Mouse (Mus musculus): Measurements from ENCODE around the gene Fbxo11.

The Fbxo11 gene

DNA sequence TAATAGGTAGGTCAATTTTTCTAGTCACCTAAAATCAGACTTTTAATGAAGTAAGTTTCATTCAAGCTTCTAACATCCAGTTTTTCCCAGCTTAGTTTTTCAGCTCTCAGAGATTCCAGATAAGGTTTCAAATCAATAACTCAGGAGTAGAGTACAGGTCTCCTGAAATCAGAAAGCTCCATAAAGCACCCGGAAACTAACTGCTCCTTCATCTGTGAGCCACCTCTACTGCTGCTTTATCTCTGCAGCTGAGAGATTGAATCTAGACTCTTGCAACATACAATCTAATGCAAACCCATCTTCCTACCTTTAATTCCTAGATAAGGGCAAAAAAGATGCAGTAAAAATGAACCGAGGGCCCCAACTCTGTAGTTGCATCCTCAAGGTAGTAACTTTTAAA is 14.8 kb downstream of the Fbxo11 start:
- ChIA-PET CTCF (interaction anchor here in 1 of 4 experiments (0.6 kb wide), 1 partner anchor 449 kb away, joined by 3 read pairs; no protein-coding TSS in a partner anchor), POLR2A (interaction anchor here in 1 of 4 experiments (0.9 to 2.9 kb wide), 4 partner anchors 9 to 76 kb away, joined by 3 to 6 read pairs (median 4); partner anchors contain the start of gene Msh6)

DNA sequence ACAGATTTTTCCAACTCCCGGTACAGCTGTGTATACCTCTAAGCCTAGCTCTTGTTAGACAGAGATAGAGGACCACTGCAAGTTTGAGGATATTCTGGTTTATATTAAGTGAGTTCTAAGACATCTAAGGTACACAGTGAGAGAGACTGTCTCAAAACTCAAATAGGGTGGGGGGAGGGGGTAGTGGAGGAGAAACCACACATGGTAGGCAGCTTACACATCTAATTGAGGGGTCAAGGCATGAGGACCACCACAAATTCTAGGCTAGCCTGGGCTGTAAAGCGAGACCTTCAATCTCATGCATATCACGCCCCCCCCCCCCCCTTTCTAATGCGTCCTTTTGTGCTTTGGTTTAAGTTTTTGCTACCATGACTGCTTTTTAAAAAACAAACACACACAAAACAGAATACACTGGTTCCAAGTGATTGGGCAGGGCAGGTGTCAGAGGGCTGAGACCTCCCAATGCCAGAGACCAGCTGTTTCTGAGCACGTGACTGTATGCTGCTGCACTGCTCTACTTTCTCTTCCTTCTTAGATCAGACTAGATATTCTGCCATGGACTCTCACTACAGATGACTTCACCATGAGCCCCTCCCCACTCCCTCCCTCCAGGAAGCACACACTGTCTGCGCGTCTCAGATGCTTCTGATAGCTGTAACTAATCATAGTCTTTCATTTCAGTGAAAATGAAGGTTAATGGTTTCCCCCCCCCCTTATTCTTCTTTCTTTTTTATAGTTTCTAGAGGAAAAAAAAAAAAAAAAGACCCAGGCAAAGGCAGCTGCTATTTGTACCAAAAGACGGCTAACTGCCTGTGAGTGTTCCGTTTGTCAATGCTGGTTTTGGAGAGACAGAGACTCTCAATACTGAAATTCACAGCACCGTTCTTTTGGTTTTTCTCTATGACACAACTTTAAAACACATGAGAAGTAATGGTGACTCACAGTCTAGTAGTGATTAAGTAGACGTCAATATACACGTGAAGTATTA is 22.7 kb downstream of the Fbxo11 start:
- POLR2A ChIA-PET: interaction anchor here (0.6 to 2.2 kb wide), 12 partner anchors 9 to 1406 kb away, joined by 3 to 9 read pairs (median 4); no protein-coding TSS in a partner anchor

DNA sequence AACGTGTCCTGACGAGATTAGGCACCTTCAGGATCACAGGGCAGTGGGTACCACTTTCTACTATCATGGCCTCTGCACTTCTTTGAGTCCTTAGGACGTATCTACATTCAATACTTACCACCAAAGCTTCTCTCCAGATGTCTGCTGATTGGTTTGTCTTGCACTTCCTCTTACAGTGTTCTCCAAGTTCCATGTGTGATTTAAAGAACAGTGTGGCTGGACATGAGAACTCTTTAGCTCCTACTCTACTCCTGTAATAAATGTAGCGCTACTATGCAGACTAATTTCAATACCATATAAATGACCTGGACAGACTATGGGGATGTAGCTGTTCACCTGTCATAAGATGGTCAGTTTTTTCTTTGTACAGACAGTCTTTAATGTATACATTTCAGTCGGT is 24.3 kb downstream of the Fbxo11 start:
- CTCF ChIA-PET: no interaction called here
- POLR2A ChIA-PET: interaction anchor here in 2 of 4 experiments (0.8 to 2.2 kb wide), 6 partner anchors 10 to 26 kb away, joined by 3 to 7 read pairs (median 4); no protein-coding TSS in a partner anchor

More for the DNA sequence above, 22.7 kb downstream of the Fbxo11 start:
- CTCF ChIA-PET: interaction anchor here in 1 of 4 experiments (0.6 kb wide), 1 partner anchor 62 kb away, joined by 5 read pairs; no protein-coding TSS in a partner anchor

DNA sequence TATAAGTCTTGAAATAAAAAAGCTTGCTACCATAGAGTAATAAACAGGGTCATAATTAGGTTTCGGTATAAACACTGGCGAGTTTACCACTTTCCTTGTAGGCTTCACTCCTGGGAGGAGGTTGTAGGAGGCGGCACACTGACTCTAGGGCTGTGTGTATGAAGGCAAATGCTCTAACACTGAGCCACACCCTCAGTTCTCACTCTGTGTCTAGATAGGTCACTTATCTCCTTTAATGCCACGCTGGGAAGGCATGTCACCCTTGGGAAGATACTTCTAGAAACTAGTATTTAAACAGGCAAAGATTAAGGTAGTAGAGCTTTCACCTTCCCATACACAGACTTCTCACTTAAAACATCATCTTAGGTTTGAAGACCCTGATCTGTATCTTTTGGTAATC is 30.7 kb downstream of the Fbxo11 start:
- ChIA-PET POLR2A (interaction anchor here in 3 of 4 experiments (0.7 to 2.1 kb wide), 4 partner anchors 18 to 60 kb away, joined by 3 to 5 read pairs (median 4); partner anchors contain the start of gene Msh6 (in 1 of the 3)), CTCF (no interaction called here)

DNA sequence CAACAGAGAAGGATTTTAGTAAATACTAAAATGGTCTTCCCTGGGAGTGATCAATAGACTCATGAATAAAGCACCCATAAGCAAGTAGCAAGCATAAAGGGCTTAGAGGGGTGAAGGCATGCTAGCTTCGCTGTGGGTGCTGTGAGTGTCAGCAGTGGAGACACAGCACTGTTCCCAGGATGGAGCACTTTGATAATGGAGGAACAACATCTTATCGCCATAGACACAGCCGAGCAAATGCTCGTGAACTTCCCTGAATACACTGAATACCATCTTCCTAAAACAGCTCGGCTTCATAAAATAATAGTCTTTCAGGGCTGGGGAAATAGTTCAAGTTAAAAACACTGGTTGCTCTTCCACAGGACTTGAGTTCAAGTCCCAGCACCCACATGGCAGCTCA is 33.3 kb downstream of the Fbxo11 start:
- CTCF ChIA-PET: no interaction called here
- POLR2A ChIA-PET: interaction anchor here in 1 of 4 experiments (0.5 to 3.8 kb wide), 4 partner anchors 11 to 40 kb away, joined by 3 to 23 read pairs (median 5); no protein-coding TSS in a partner anchor

DNA sequence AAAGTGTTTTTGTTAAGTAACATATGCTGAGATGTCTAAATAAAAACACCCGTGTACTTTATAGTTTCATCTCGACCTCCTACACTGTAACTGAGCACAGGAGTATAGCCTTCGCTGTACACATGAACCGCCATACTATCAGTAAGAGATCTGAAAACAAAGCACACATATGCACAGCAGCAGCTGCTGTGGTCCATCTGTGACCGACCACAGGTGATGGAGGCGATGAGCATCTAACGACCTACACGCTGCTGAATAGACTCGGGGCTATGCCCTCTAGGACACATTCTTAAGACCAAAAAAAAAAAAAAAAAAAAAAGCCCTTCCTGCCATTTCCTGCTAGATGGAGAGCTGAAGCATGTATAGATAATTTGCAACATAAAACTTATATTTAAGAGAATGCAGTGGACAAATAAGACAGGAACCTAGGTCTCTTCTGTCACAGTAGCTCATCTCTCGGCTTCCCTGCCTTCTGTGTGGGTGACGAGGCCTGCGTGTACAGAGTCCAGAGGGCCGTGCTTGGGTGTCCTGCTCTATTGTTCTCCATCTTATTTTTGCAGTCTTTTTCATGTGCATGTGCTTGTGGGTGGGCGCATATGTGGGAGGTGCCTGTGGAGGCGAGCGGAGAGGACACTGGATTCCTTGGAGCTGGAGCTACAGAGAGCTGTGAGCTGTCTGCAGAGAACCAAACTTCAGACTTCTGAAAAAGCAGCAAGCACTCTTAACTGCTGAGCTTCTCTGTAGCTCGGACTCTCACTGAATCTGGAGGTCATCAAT is 35.7 kb downstream of the Fbxo11 start:
- ChIA-PET CTCF (interaction anchor here in 3 of 4 experiments (0.6 to 0.7 kb wide), 5 partner anchors 65 to 438 kb away, joined by 3 to 5 read pairs (median 3); no protein-coding TSS in a partner anchor), POLR2A (interaction anchor here in 3 of 4 experiments (0.6 to 1.8 kb wide), 18 partner anchors 27 to 479 kb away, joined by 3 to 9 read pairs (median 4); partner anchors contain the start of gene Msh6 (in 2 of the 3))

GRCm38 (mm10) chr17:88025227-88025626 is 39.9 kb downstream of the Fbxo11 start:
- CTCF ChIA-PET: interaction anchor here in 1 of 4 experiments (0.6 kb wide), 1 partner anchor 148 kb away, joined by 4 read pairs; no protein-coding TSS in a partner anchor
- POLR2A ChIA-PET: interaction anchor here in 3 of 4 experiments (0.5 to 1.4 kb wide), 8 partner anchors 9 to 227 kb away, joined by 3 to 5 read pairs (median 3); partner anchors contain the start of gene Msh6 (in 1 of the 3)

- ChIA-PET CTCF (interaction anchor here in 1 of 4 experiments (1.1 kb wide), 1 partner anchor 84 kb away, joined by 3 read pairs; no protein-coding TSS in a partner anchor), POLR2A (interaction anchor here in 2 of 4 experiments (0.9 to 1.6 kb wide), 5 partner anchors 10 to 486 kb away, joined by 3 to 8 read pairs (median 4); no protein-coding TSS in a partner anchor)
Observed at GRCm38 (mm10) chr17:88023924-88024323, 41.2 kb downstream of the Fbxo11 start.

DNA sequence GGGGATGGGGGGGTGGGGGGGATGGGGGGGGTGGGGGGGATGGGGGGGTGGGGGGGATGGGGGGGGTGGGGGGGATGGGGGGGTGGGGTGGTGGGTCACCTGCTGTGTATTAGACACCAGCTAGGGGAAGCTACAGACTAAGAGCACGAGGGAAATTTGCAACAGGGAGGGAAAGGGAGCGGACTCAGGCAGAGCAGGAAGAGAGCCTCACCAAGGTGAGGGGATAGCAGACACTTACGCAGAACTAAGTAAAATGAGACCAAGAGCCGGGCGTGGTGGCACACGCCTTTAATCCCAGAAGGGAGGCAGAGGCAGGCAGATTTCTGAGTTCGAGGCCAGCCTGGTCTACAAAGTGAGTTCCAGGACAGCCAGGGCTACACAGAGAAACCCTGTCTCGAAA is 49.1 kb downstream of the Fbxo11 start:
- ChIA-PET CTCF (interaction anchor here in 1 of 4 experiments (0.6 kb wide), 1 partner anchor 362 kb away, joined by 3 read pairs; no protein-coding TSS in a partner anchor), POLR2A (interaction anchor here in 2 of 4 experiments (0.8 to 2.8 kb wide), 9 partner anchors 10 to 126 kb away, joined by 3 to 12 read pairs (median 5); partner anchors contain the start of gene Msh6 (in 2 of the 2))

DNA sequence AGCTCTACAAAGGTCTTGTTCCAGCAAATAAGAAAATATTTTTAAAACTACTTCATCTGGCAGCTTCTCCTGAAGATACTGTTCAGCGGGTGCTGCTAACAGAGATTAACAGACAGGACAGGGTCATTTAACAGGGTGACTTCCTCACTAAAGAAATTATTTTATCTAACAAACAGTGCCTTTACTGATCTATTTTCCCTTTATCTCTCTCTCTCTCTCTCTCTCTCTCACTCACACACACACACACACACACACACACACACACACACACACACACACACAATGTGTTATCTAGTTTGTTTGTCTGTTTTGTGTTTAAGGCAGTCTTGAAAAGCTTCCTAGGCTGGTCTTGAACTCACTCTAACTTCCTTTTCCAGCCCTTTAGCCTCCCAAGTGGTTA is 50.6 kb downstream of the Fbxo11 start:
- CTCF ChIA-PET: interaction anchor here in 1 of 4 experiments (0.6 kb wide), 1 partner anchor 68 kb away, joined by 3 read pairs; no protein-coding TSS in a partner anchor
- POLR2A ChIA-PET: interaction anchor here (0.7 to 1.6 kb wide), 11 partner anchors 10 to 127 kb away, joined by 3 to 7 read pairs (median 4); partner anchors contain the start of gene Msh6 (in 3 of the 4)

GRCm38 (mm10) chr17:88006956-88007355 is 58.1 kb downstream of the Fbxo11 start:
- ChIA-PET CTCF (interaction anchor here in 1 of 4 experiments (0.6 kb wide), 1 partner anchor 85 kb away, joined by 6 read pairs; no protein-coding TSS in a partner anchor), POLR2A (interaction anchor here (0.5 to 1.7 kb wide), 7 partner anchors 14 to 286 kb away, joined by 3 to 5 read pairs (median 3); no protein-coding TSS in a partner anchor)

DNA sequence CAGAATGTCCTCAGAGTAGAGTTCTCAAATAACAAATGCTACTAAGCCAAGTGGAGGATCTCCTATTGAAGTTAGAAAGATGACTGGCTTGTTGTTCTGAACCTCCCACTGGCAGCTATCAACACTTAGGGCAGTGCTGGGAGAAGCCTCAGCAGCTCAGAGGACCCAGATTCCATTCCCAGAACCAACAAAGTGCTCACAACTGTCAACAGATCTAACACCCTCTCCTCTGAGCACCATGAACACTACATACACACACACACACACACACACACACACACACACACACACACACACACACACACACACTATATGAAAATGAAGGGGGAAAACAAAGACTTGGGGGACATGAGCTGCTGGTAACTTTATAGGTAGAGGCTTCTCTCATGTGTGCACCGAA is 60.2 kb downstream of the Fbxo11 start:
- POLR2A ChIA-PET: interaction anchor here in 3 of 4 experiments (0.7 to 1.6 kb wide), 5 partner anchors 9 to 31 kb away, joined by 3 to 4 read pairs (median 3); no protein-coding TSS in a partner anchor

DNA sequence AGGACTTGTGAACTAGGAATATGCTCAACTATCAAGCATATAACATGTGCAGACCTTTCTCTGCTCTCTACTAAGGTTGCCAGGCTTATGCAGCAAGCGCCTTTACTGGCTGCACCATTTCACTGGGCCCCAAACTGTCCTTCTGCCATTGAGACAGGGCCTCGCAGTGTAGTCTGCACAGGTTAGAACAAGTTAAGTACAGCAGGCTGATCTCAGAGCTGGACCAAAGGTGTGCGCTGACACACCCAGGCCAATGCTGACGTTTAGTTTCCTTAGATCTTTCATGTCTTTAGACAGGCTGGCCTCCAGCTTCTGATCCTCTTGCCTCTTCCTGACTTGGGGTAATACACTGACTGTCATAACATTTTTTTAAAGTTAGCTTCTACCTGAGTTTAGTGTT is 67.3 kb downstream of the Fbxo11 start:
- ChIA-PET POLR2A (interaction anchor here (0.6 to 2.8 kb wide), 11 partner anchors 8 to 545 kb away, joined by 3 to 12 read pairs (median 4); partner anchors contain the start of gene Msh6 (in 1 of the 4)), CTCF (no interaction called here)

More for the DNA sequence above, 60.2 kb downstream of the Fbxo11 start:
- CTCF ChIA-PET: no interaction called here

- CTCF ChIA-PET: no interaction called here
- POLR2A ChIA-PET: interaction anchor here in 3 of 4 experiments (0.6 to 12.0 kb wide), 8 partner anchors 13 to 621 kb away, joined by 3 to 169 read pairs (median 6); partner anchors contain the start of gene Msh6 (in 2 of the 3)
Observed at GRCm38 (mm10) chr17:87993338-87993737, 71.8 kb downstream of the Fbxo11 start.

GRCm38 (mm10) chr17:87992154-87992553 is 72.9 kb downstream of the Fbxo11 start:
- ChIA-PET CTCF (interaction anchor here in 1 of 4 experiments (1.4 kb wide), 1 partner anchor 114 kb away, joined by 4 read pairs; no protein-coding TSS in a partner anchor), POLR2A (interaction anchor here (0.7 to 12.0 kb wide), 18 partner anchors 8 to 369 kb away, joined by 3 to 169 read pairs (median 4); partner anchors contain the start of gene Msh6 (in 2 of the 4))

DNA sequence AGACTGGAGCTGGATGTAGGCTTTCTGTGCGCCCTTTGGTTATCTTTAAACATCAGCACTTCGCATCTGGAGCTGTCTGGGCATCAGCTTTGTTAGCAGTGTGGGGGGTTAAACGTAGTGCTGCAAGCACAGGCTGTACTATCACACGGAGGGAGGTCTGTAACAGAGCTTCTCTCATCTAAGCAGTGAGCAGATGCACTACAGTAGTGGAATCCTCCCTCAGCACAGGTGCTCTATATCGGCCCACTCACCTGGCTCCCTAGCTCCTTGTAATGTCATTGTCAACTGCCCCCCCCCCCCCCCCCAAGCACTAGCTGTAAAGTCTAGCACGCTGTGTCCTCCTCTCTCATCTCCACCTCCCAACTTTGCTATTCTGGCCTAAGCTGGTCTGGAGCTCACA is 77.6 kb downstream of the Fbxo11 start:
- ChIA-PET CTCF (interaction anchor here in 1 of 4 experiments (0.5 kb wide), 1 partner anchor 13 kb away, joined by 5 read pairs; no protein-coding TSS in a partner anchor), POLR2A (interaction anchor here (0.6 to 12.0 kb wide), 31 partner anchors 8 to 1844 kb away, joined by 3 to 169 read pairs (median 4); partner anchors contain the start of genes Msh6 (in 3 of the 4), Kcnk12 (in 1 of the 4) and Msh2 (in 1 of the 4))

- POLR2A ChIA-PET: interaction anchor here in 3 of 4 experiments (1.2 to 12.0 kb wide), 8 partner anchors 9 to 81 kb away, joined by 3 to 169 read pairs (median 5); partner anchors contain the start of gene Msh6 (in 2 of the 3)
- CTCF ChIA-PET: no interaction called here
Observed at GRCm38 (mm10) chr17:87985916-87986315, 79.2 kb downstream of the Fbxo11 start.

Data from embryonic stem cell, embryonic (primary cell).